Mouse (Mus musculus): ENCODE measurements around the gene Rtl10. TPM values are rescaled to one million over a fixed set of nuclear protein-coding genes. Genes with fewer than 3 reads are reported as not detected.

Rtl10 gene
- total and polyA plus RNA-seq, 3 experiments, result 5.9 to 13.3 TPM; not detected in 1

GRCm38 (mm10) chr16:18471381-18471955 is 27.2 kb upstream of the Rtl10 start:
- Histone ChIP-seq H3K79me2 (ENCODE audit: control insufficient read depth, insufficient read depth, low read length, poor library complexity) (no peaks in the 10 kb centered on the region), H3K9me3 (replicated peaks; ENCODE audit: insufficient read depth, low read length) (no peaks in the 10 kb centered on the region), H3K4me3 (ENCODE audit: control insufficient read depth in 1 of 2, insufficient read depth in 1 of 2, low read depth in 2 of 2, low read length in 2 of 2) (no peak overlapping the region), H3K9ac (ENCODE audit: control insufficient read depth, low read depth, low read length, poor library complexity, severe bottlenecking) (no peak overlapping the region), H3K4me1 (ENCODE audit: control insufficient read depth in 1 of 2, insufficient read depth in 2 of 2, low read length in 2 of 2) (no peaks in the 10 kb centered on the region), H3K27ac (ENCODE audit: control insufficient read depth, low read depth, low read length) (no peak overlapping the region), H3K27me3 (ENCODE audit: control insufficient read depth in 1 of 2, insufficient read depth in 2 of 2, low read length in 2 of 2) (no peaks in the 10 kb centered on the region), H3K36me3 (ENCODE audit: control insufficient read depth in 1 of 2, insufficient read depth in 2 of 2, low read length in 2 of 2) (peaks cover 0 to 2% of the 10 kb centered on the region in 2 experiments; a peak in 1 of 4 replicates)
- TF ChIP-seq TAL1 (IDR thresholded peaks at IDR 0.05; ENCODE audit: low read length), result no peak
- TF ChIP-seq JUND (IDR thresholded peaks at IDR 0.05; ENCODE audit: low read depth, low read length), result no peak
- no peak for TF ChIP-seq E2F4 (IDR thresholded peaks at IDR 0.05; ENCODE audit: borderline replicate concordance, low read depth, low read length)
- no peak for TF ChIP-seq POLR2A (IDR thresholded peaks at IDR 0.05; ENCODE audit: control insufficient read depth in 1 of 2, insufficient read depth in 1 of 2, low read depth in 1 of 2, low read length in 2 of 2, poor library complexity in 1 of 2)
- TF ChIP-seq NRF1 (IDR thresholded peaks at IDR 0.05; ENCODE audit: insufficient read depth, low read depth, low read length, poor library complexity, severe bottlenecking), result no peak
- no peak for TF ChIP-seq GATA1 (IDR thresholded peaks at IDR 0.05; ENCODE audit: low read depth, low read length)
- DNase-seq (ENCODE audit: low read depth, low spot score), result no peak

- no peaks in the 10 kb centered on the region for H3K9me3 ChIP-seq (replicated peaks; ENCODE audit: insufficient read depth, low read length)
- H3K36me3 ChIP-seq (ENCODE audit: control insufficient read depth in 1 of 2, insufficient read depth in 2 of 2, low read length in 2 of 2), result peaks cover 0 to 2% of the 10 kb centered on the region in 2 experiments; a peak in 1 of 4 replicates
- no peaks in the 10 kb centered on the region for H3K79me2 ChIP-seq (ENCODE audit: control insufficient read depth, insufficient read depth, low read length, poor library complexity)
- DNase-seq (ENCODE audit: low read depth, low spot score), result no peak
- H3K4me1 ChIP-seq (ENCODE audit: control insufficient read depth in 1 of 2, insufficient read depth in 2 of 2, low read length in 2 of 2), result no peaks in the 10 kb centered on the region
- H3K4me3 ChIP-seq (ENCODE audit: control insufficient read depth in 1 of 2, insufficient read depth in 1 of 2, low read depth in 2 of 2, low read length in 2 of 2), result no peak overlapping the region
- no peak overlapping the region for H3K27ac ChIP-seq (ENCODE audit: control insufficient read depth, low read depth, low read length)
- no peaks in the 10 kb centered on the region for H3K27me3 ChIP-seq (ENCODE audit: control insufficient read depth in 1 of 2, insufficient read depth in 2 of 2, low read length in 2 of 2)
- no peak for TF ChIP-seq MAX (IDR thresholded peaks at IDR 0.05; ENCODE audit: low read length)
- no peak for TF ChIP-seq GABPA (IDR thresholded peaks at IDR 0.05; ENCODE audit: low read depth, low read length)
- TF ChIP-seq MYB (IDR thresholded peaks at IDR 0.05; ENCODE audit: low read depth, low read length), result no peak
- TF ChIP-seq TCF12 (IDR thresholded peaks at IDR 0.05; ENCODE audit: low read depth, low read length), result no peak
- TF ChIP-seq TAL1 (IDR thresholded peaks at IDR 0.05; ENCODE audit: low read length), result no peak
- no peak for TF ChIP-seq ELF1 (IDR thresholded peaks at IDR 0.05; ENCODE audit: low read depth, low read length)
- no peak for TF ChIP-seq HCFC1 (IDR thresholded peaks at IDR 0.05; ENCODE audit: low read depth, low read length)
- no peak for TF ChIP-seq ETS1 (IDR thresholded peaks at IDR 0.05; ENCODE audit: low read depth, low read length)
- TF ChIP-seq ZNF384 (IDR thresholded peaks at IDR 0.05; ENCODE audit: low read depth, low read length), result no peak
- TF ChIP-seq BHLHE40 (IDR thresholded peaks at IDR 0.05; ENCODE audit: borderline replicate concordance, low read depth, low read length), result no peak
- TF ChIP-seq KAT2A (conservative IDR thresholded peaks at IDR 0.05; ENCODE audit: low read depth, low read length), result no peak
- TF ChIP-seq RAD21 (IDR thresholded peaks at IDR 0.05; ENCODE audit: low read depth, low read length), result no peak
- no peak for TF ChIP-seq NELFE (IDR thresholded peaks at IDR 0.05; ENCODE audit: low read depth, low read length)
- H3K9ac ChIP-seq (ENCODE audit: control insufficient read depth, low read depth, low read length, poor library complexity, severe bottlenecking), result no peak overlapping the region
These were observed 26.7 kb upstream of the Rtl10 start for GRCm38 (mm10) chr16:18471976-18472375.
